Mouse (Mus musculus) induced T-regulatory cell, adult 2 months (primary cell): ENCODE measurements at regions not wholly inside any gene's neighbourhood (a gene's known extent, or its start where the extent isn't known, plus 50 kb on each side); places are given as distances from the start of the nearest gene placed in this dataset.

Experiments
- DNase-seq: peaks from one replicate; pipeline ENCODE4 v3.0.0-alpha.2; 2012; ENCODE audit warnings: low read depth

DNA sequence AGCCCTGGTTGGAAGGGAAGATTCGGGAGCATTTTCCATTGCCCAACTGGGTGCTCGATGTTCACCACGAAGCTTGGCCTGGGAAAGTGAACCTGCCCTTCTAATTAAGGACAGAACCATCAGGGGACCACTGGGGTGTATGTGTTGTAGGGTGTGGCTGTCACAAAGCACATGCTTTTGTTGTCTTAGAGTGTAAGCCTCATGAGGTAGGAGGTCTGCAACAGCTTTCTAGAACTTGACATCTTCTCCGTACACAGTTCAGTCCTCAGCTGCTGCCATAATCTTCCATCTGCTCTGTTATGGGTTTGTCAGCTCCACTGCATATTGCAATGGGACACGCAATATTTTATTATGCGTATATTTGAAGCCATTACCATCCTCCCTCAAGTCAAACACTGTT is 127.9 kb upstream of the Jag1 start:
- no peak for DNase-seq

- DNase-seq, result no peak
Observed at GRCm38 (mm10) chr2:137243914-137244313, 127.5 kb upstream of the Jag1 start.

DNA sequence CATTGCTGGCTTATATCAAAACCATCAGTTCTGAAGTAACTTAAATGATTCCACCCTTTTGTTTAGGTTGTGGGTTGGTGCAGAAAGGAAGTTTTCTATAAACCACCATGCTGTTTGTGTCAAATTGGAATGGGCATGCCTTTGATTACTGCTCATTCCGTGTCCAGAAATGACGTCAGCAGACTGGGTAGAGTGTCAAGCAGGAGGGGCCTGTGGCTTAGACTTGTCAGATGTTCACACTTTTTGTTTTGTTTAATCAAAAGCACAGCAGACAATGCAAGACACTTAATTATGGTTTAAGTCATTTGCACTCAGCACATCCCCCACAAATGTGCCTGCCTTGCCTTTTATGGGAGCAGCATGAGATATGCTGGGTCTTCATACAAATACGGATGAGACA is 120.5 kb upstream of the Jag1 start:
- no peak for DNase-seq

GRCm38 (mm10) chr2:137233936-137234335 is 117.5 kb upstream of the Jag1 start:
- DNase-seq, result no peak

- DNase-seq, result no peak
Observed at GRCm38 (mm10) chr2:137231161-137231560, 114.7 kb upstream of the Jag1 start.

GRCm38 (mm10) chr2:137229422-137230069 is 113.1 kb upstream of the Jag1 start:
- no peak for DNase-seq

DNA sequence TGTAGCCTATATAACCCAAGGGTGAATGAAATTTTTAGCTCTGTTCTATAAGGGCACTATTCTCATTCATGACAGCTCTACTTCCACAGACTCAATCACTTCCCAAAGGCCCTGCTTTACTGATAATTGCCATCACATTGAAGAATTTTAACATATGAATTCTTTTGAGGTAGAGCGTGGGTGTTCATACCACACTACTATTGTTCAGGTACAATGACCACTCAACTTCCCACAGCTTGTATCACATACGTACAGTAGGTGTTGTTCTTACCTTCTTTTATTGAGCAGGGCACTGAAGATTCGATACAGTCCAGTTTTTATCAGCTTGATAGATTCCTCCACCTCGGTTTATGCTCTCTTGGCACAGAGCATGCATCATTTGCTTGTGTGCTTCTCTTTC is 111.1 kb upstream of the Jag1 start:
- no peak for DNase-seq

DNA sequence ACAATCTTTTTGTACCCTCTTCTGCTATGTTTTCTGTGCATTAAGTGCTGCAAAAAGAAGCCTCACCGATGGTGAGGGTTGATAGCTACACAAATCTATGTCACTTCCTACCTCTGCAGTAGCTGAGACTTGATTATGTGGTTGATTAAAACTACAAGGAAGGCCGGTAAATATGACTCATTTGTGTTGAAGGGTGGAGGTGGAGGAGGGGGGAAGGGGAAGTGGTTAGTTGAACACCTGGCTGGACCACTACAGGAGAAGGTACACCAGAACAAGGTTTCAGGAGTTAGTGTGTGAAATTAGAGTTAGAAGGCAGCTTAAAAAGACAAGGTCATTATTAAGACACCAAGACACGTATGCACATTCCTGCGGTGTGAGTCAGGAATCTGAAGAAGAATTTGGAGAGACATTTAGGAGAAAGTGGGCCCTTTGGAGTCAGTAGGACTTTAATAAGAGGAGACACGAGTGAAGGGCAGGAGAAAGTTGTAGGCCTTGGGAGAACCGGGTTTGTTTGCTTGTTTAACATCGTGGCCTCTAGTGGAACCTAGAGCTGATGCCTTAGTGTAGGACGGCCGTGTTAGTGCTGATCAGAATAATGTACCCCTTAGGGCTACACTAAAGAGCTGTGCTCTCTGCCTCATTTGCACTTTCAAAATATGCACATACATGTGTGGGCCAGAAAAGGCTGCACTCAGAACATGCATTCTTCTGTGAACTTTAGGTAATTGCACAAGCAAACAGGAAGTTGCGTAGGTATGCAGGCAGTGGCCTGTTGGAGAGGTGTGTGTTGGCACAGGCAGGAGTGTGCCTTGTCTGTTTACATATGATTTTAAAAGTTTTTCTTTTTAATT is 108.5 kb upstream of the Jag1 start:
- peak; percentile 24 for DNase-seq

GRCm38 (mm10) chr2:137215697-137216096 is 99.3 kb upstream of the Jag1 start:
- no peak for DNase-seq

DNA sequence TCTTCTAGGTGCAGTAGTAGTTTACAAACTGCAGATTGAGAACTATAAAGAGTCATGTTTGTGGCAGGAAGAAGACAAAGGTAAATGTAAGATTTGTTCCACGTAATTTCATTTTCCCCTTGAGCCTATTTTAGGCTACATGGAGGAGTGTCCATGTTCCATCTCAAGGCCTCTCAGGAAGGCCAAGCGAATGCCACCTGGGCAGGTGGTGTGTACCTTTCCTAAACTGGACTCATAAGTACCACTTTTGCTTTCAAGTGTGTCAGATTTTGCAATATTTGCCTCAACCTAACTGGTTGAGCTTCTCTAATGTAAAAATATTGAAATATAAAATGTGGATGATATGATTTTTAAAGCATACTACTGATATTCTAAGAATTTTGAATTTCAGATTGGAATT is 91.4 kb upstream of the Jag1 start:
- no peak for DNase-seq

- DNase-seq, result no peak
Observed at GRCm38 (mm10) chr2:137204274-137204850, 87.9 kb upstream of the Jag1 start.

DNA sequence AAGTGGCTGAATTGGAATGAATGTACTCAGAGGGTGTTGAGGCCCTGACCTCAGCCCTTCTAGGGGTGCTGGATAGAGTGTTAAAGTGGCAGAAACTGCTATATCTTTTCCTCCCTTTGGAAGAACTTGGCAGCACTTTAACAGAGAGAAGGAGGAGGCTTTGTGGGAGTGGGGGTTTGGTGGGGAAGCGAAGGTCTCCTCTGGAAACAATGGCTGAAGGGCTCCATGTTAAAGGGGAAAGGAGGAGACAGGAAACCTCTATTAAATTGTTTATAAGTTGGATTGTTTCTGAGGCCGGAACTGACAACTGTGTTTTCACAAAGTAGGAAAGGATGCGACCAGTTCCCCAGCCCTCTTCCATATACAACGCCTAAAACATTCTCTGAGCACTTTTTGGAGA is 83.7 kb upstream of the Jag1 start:
- no peak for DNase-seq

DNA sequence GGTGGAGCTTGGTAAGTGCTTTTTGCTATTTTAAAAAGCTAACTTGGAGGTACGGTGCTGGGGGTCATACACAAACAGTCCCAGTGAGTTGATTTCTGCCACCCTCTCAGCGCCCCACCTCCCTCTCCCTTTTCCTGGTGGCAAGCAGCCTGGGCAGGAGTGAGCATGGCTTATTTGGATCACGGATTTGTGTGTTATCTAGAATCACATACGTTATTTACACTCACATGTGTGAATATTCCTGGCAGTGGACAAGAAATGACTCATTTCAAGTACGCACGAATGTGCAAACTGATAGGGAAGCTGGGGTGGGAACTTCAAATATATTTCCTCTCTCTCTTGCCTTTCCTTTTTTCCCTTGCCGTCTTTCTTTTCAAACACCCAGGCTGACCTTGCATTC is 75.7 kb upstream of the Jag1 start:
- no peak for DNase-seq

DNA sequence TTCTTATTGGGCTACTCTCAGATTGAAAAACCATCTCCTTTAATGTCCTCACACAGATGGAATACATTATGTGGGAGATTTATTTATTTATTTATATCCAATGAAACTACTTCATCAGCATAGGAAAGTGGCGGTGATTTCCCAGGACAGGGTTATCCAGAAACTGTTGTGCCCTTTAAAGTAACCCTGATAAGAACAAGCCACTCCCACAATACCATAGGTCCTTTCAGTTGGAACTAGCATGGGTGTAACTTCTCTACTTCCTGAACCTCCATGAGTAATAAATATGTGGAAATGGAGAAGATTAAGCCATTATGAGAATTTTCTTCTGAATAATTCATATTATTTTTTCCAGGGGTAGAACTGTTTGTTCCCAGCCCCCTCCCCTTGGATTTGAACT is 52.7 kb upstream of the Jag1 start:
- DNase-seq, result no peak

DNA sequence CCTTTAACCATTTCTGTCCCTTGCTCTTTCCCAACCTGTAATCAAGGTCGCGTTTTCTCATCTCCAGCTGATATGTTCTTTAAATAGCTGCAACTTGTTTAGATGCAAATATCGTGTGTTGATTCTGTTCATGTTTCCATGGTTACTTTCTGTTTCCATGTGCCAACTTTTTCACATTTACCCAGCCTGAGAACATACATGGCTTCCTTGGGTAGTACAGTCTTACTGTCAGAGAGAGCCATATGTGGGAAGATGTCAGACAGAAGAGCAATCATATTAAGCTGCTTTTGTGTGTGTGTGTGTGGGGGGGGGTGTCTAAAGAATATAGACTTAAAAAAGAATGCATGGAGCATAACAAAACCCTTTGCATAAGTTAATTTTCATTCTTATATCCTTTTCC is 52.2 kb upstream of the Jag1 start:
- DNase-seq, result no peak
